Mouse (Mus musculus) CD4-positive, CD25-positive, alpha-beta regulatory T cell, adult 4 months (primary cell): Measurements from ENCODE around the gene Slc37a4. TPM values are rescaled to one million over a fixed set of nuclear protein-coding genes. Genes with fewer than 3 reads are reported as not detected.
"Not testable (repeated sequence)": the region's sequence is repeated elsewhere in the genome, so short reads cannot be mapped to it uniquely, and the experiment has no call there.

Experiments
- ATAC-seq: one replicate; pipeline ENCODE4 v1.8.0; 2017
- polyA plus RNA-seq, 2 experiments: library from polyadenylated mRNA; unstranded; fragments of 100-300 nt; shearing (Covaris generic); gene quantifications; one replicate each; pipeline ENCODE4 v1.2.1; 2017

Slc37a4 gene
- polyA plus RNA-seq, 2 experiments from 2014 or later: 16.1 to 19.7 TPM

DNA sequence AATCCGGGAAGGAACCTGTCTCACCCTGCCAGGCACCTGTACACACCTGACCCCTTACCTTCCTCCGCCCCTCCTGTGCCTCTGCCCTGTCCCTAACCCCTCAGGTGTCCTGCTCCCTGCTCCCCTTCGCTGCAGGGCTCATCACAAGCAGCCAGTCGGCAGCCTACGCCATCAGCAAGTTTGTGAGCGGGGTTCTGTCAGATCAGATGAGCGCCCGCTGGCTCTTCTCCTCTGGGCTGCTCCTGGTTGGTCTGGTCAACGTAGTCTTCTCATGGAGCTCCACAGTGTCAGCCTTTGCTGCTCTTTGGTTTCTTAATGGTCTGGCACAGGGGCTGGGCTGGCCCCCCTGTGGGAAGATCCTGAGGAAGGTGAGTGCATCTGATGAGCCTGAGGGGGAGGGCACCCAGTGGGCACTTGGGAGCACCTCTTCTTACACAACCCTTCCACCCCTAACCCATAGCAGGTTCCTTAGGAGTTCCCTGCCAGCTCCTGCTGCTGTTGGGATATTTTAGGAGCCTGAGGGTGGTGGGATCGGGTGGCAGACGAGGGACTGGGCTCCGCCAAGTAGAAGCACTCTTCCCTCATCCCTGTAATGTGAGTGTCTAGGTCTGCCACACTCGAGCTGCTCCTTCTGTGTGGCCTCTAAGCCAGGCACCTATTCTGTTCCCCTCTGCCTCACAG is 2.6 kb downstream of the Slc37a4 start:
- no peak for ATAC-seq

DNA sequence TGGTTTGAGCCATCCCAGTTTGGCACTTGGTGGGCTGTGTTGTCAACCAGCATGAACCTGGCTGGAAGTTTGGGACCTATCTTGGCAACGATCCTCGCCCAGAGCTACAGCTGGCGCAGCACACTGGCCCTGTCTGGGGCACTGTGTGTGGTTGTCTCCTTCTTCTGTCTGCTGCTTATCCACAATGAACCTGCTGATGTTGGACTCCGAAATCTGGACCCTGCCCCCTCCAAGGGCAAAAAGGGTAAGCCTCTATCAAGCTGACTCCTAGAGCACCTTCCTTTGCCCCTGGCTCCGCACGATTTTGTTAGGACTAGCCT is 3.1 kb downstream of the Slc37a4 start:
- ATAC-seq: no peak

DNA sequence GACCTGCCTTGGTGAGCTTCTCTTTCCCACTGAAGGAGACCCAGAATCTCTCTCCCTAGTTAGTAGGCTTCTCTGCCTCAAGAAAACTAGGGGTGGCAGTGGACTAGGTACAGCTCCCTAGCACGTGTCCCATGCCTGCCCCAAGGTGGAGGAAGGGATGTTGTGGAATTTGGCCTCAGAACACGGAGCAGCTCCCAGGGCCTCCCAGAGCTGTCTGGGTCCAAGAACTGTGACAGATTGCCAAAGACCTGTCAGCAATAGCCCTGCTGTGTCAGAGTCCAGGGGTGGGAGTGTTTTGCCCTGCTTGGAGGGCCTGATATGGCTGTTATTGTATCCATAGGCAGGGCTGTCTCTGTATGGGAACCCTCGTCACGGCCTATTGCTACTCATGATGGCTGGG is 4.4 kb downstream of the Slc37a4 start:
- no peak for ATAC-seq

DNA sequence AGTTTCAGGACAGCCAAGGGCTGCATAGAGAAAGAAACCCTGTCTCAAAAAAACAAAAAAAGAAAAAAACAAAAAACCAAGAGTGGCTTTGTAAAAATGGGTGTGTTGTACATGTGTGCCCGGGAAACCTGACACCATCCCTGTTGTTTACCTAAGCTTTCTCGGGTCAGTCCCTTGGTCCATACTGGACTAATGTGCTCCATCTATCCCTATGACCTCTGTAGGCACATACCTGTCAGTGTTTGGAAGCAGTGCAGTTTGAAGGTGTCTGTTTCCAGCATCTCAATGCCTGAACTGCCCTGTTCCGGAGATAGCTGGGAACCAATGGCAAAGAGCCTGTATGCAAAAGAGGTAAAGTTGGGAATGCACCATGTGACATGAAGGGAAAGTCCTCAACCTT is 8.4 kb downstream of the Slc37a4 start:
- no peak for ATAC-seq

DNA sequence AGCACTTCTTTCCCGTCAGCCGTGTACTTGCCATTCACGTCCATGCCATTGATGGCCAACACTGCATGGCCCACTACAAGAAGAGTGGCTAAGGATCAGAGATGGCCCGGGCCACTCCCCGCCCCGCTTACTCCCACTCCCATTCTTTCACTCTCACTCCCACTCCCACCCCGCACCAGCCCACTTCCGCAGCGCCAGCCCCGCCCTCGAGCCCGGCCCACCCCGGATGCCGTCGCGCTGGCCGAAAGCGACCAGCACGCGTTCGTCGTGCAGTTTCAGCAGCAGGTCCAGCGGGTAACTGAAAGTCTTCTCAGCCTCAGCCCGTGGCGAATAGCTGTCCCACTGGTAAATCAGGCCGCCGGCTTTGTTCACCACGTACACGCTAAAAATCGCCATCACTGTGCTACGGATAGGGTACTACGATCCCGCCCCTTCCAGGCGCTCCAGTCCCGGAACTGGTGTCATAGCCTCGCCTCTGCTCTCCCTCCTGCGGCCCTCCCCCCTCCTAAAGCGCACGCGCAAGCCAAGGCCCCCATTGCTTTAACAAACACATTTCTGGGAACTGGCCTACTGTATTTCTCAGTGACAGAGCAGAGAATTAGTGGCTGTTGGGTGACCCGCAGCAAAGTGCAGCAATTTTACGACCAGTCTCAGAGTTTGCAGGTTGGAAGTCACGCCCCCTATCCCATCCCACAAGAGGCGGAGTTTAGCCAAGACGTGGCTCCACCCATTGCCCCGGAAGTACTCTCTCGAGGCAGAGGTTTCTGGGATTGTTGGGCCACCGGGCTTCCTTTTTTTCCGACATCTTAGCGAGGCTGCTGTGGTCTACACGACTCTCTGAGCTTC is 10.5 kb downstream of the Slc37a4 start, which contains the start of the genes Rps25 and Trappc4:
TSS of gene Rps25 (plus strand) at position 234 of the 846 bp plus-strand sequence.
TSS of gene Trappc4 (minus strand) at position 695 of the 846 bp plus-strand sequence.
- peak; percentile 96 for ATAC-seq

DNA sequence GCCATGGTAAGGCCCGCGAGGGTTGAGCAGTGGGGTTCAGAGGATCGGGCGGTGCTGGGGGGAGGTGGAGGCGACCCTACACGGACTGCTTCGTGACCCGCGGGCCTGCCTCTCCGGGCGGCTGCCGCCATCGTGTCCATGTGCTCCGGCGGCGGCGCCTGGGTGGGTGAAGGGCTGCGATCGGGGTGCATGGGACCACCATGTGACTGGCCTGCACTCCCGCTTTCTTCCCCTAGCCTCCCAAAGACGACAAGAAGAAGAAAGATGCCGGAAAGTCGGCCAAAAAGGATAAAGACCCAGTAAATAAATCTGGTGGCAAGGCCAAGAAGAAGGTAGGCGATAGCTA is 11.1 kb downstream of the Slc37a4 start:
- ATAC-seq: no peak

DNA sequence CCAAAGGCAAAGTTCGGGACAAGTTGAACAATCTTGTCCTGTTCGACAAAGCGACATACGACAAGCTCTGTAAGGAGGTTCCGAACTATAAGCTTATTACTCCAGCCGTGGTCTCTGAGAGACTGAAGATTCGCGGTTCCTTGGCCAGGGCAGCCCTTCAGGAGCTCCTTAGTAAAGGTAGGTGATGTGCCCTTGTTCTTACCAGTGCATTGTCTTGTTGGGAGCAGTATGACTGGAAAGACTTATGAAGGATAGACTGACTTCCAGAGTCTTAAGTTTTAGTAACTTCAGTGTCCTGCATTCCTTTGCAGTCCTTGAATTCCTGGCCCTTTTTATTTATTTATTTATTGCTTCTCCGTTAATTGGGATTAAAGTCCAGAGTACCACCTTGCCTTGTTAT is 12.0 kb downstream of the Slc37a4 start:
- not testable (repeated sequence) for ATAC-seq

DNA sequence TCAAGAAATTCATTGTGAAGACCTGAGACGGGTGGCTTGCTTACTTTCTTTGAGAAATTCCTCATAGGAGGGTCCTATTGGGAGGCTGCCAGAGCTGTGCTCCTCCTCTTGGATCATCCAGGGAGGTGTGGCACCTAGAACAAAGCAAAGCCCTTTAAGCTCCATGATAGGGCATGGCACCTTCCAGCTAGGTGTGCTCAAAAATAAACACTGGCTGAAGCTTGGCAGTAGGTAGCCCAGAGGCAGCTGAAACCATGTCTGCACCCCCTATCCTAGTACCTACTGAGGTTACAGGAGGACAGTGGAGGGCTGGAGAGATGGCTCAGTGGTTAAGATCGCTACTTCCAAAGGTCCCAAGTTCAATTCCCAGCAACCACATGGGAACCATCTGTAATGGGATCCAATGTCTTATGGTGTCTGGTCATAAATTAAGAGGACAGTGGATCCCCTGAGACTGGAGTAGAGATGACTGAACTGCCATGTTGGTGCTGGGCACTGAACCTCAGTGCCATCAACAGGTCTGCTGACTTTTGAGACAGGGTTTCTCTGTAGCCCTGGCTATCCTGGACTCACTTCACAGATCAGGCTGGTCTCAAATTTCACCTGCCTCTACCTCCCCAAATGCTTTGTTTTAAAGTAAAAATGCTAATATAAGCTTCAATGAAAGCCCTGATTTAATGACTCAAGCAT is 14.1 kb downstream of the Slc37a4 start:
- ATAC-seq: no peak

DNA sequence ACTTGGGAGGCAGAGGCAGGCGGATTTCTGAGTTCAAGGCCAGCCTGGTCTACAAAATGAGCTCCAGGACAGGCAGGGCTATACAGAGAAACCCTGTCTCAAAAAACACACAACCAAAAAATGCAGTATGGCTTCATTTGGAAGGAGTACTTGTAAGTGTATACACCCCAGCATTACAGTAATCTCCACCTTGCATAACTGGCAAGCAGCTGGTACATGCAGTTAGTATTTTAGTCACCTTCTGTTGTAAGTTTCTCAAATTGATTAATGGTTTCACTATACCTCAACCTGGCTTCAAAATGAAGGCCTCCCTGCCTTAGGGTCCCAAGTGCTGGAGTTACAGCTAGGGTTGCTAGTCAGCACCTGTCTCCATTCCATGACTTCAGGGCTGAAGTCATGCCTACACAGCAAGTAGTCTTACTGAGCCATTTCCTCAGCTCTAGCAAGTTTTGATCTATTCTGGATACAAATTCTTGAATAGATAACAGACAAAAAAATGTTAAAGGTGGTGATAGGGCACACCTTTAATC is 15.0 kb downstream of the Slc37a4 start:
- no peak for ATAC-seq

DNA sequence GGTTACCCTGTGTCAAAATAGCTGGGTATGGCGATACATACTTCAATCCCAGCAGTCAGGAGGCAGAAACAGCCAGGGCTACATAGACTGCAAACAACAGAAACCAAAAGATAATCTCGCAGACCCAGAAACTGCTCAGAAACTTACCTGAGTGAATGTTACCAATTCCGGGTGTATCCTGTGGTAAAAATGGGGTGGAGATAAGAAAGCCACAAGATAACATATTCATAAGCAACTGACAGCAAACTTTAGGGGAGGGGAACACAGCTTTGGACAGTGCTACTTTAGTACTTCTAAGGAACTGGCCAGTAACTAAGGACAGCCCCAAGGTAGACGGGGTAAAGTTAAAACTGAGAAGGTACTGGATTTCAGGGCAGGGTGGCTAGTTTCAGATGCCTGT is 15.7 kb downstream of the Slc37a4 start:
- ATAC-seq: no peak

DNA sequence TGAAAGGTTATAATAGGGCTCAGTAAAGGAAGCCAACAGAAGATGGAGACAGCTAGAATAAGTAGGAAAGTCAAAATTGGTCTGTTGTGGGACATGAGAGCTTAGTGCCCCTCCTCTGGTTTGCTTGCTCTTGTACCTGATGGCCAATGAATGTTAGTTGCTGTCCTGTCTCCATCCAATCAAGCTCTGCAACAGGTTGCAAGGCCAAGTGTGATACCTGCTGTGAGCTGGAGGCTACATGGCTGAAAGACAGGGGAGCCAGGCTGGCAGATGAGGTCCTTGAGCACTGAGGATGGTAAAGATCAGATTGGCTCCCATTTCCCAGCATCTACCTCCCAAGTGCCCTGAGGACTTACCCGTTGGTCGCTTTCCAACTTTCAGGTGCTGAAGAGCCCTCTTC is 16.1 kb downstream of the Slc37a4 start:
- ATAC-seq: no peak

DNA sequence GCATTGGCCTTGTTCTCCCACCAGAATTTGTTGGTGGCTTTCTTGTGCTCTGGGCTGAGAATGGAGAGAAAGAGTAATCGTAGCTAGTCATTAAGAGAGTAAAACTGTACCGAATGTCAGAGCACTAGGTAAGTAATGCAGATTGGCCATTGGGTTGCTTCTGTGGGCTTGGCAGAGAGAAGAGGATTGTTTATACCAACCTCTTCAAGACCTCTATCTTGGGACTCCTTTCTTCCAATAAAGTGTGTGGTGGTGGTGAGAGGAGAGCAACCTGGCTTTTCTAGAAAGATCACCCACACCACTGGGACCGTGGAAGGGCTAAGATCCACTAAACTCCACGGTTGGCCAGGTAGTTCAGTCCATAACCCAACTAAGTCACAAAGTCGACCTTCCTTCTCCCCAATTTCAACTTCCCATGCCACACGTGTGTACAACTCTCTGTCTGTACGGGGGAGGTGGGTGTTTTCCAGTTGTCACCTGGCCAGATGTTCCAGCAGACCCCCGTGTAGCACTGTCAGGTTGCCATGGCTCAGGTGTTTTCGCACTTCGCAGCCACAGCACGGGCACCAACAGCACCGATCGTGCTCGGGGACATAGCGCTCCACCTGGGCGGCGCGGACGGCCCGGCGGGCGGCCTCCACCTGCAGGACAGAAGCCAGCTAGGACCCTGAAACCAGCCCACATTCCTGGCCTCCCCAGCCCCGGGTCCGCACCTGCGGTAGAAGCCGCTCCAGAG is 20.7 kb downstream of the Slc37a4 start:
- peak; percentile 32 for ATAC-seq

DNA sequence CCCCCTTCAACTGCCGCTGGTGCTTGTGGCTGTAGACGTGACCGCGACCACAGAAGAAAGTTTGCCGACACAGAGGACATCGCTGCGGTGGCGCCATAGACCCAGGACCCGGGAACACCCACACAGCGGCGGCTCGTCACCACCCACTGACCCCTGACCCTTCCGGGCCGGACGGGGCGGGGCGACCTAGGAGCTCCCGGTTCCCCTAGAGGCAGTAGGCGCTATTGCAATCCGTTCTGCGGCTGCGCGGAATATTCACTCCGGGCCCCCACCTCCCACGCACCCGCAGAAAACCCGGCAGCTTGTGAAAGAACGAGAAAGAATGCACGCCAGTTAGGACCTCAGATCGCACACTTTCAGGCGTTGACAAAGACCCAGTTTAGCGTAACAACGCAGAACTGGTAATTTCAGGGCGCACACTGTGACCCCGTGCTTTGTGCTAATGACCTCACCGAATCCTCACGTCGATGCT is 21.3 kb downstream of the Slc37a4 start:
- ATAC-seq: peak; percentile 93

DNA sequence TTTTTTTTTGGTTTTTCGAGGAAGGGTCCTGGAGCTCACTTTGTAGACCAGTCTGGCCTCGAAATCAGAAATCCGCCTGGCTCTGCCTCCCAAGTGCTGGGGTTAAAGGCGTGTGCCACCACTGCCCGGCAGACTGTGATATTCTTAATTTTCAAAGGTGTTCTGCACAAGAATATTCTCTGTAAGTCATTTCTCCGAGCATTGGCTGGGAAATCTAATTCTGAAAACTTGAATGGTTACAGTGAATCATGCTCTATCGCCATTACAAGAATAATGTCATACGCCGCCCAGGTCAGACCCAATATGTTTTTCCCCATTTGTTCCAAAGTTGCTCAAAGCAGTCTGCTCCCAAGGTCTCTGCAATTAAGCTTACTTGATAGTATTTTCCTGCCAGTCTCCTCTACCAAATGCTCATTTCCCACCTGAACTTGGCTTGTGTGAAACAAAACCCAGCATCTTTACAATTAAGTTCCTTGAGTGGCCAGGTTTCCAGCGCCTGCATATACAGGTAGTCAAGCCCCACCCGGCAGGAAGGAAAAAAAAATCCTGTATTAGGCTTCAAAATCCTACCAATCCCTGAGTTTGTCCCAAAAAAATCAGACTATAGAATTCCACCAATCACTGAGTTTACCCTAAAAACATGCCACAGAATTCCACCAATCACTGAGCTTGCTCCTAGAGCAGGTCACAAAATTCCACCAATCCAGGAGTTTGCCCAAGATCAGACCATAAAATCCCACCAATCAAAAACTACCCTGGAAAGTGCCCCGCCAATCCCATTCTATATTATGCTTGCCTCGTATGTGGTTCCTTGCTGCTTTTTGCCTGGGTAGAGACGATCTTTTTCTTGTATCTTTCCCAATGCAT is 22.1 kb downstream of the Slc37a4 start, which contains the start of gene Ccdc84:
TSS of gene Ccdc84 (minus strand) at position 51 of the 867 bp plus-strand sequence.
- no peak for ATAC-seq

DNA sequence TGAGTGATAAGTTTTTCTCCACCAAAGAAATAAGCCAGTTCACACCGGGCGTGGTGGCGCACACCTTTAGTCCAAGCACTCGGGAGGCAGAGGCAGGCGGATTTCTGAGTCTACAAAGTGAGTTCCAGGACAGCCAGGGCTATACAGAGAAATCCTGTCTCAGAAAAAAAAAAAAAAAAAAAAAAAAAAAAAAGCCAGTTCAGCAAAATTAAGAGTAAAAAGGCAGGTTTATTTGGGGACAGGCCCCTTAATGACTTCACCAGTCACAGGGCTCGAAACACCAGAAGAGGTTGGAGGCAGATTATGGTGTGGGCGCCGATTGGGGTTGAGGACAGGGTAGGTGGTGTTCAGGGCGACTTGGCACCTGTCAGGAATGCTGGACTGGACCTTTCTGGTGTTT is 23.1 kb downstream of the Slc37a4 start:
- ATAC-seq: not testable (repeated sequence)

DNA sequence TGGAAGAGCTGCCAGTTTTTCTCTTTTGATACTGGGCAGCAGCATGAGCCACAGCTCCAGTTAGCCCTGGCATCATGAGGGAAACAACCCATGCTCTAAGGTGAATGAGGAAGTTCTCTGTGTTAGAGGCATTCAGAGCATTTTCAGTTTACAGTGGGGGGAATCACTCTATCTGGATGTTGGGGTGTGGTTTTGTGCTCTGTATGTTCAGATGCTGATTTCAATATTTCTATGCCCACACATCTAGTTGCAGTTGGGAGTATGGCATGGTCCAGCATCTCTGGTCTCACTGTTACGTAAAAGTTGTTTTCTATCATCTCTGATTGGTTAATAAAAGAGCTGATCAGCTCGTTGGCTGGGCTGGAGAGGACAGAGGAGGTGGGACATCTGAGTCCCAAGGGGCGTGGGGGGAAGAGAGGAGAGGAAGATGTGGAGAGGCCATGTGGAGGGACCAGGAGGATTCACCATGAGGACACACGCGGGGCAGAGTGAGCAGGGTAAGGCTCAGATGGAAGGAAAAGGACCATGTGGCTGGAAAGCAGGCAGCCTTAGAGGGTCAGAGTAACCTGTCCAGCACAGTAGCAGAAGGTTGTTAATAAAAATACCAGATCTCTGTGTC is 23.7 kb downstream of the Slc37a4 start:
- ATAC-seq: no peak

DNA sequence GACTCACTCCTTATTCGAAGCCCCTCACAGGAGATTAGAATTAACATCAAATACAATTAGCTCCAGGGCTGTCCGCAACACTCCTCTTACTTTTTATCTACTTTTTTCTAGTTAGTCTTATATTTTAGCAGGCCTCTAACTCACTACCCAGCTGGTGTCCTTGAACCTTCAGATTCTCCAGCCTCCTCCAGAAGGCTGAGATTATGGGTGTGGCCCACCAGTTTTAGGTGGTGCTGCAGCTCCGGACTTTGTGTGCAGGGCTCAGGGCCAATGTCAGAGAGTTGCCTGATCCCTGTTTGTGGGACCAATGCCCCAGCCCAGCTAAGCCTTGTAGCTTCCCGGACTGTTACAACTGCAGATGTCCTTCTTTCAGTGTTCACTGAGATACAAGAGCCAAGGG is 26.9 kb downstream of the Slc37a4 start:
- ATAC-seq: no peak

DNA sequence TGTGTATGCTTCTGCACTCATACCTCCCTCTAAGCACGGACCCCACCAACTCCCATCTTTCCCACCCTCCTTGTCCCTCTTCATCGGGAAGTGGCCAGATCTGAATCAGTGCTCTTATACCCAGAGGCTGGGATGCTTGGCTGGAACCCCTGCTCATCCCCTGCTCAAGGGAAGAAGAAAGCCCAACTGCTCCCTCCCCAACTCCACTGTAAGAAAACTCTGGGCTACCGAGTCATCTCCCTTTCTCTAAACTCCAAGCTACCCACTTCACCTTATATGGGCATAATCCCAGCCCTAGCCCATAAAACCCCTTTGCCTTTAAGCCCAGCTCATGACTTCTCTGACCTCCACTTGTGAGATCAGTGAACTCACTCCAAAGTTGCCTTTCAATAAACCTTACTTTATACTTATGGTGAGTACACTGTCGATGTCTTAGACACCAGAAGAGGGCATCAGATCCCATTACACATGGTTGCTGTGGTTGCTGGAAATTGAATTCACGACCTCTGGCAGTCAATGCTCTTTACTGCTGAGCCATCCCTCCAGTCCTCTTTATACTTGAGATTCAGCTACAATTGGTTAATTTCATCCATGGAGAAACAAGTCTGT is 36.0 kb downstream of the Slc37a4 start:
- no peak for ATAC-seq

DNA sequence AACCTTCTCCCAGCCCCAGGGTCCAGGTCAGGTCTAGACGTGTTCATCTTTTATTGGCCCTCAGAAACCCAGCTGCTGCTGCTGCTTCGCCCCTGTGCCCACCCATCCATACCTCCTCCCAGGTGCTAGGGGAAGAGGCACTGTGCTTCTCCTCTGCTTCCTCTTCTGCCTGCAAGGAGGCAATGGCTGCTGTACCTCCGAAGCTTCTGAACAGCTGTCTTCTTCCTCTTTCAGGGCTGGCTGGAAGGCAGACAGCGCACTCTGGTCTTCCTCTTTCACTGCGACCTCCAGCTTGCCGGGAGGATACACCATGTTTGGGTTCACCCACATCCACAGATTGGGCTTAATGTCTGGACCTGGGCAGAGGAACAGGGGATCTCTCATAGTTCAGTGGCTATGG is 39.1 kb downstream of the Slc37a4 start:
- ATAC-seq: no peak

DNA sequence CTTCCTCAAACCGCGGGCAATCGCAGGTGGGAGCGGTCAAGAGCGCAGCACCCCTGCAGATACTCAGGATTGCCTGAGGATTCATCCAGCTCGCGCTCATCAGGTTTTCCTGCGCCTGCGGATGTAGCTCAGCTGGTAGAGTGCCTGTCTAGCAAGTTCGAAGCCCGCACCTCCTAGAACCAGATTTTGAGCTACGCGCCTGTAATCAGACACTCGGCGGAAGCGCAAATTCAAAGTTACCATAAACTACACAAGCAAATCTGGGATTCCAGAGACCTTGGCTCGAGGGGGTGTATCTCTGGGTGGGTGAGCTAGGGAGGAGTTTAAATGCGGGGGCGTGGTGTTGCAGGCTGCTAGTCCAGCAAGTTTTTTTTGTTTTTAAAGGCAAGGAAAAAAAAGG is 44.3 kb downstream of the Slc37a4 start, which contains the start of gene Foxr1:
TSS of gene Foxr1 (minus strand) at position 176 of the 400 bp plus-strand sequence.
- no peak for ATAC-seq
